Mouse (Mus musculus): ENCODE measurements around the gene Vapb.

Vapb gene

DNA sequence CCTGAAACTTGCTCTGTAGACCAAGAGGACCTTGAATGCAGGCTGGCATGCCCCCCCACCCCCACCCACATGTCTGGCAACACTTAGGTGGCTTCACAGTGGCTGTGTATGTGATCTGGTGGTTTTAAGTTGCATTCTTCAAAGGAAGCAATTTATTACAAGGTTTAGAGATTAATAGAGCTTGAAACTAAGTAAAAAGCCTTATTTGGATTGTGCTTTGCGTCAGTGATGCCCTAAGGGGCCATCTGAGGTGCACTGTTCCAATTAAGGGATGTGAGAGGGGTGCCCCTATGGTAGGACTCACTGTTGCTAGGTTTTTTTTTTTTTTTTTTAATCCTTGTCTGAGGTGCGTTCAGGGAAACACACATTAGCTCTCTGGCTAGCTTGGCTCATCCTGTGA is 2.9 kb upstream of the Vapb start:
- DNase-seq (ENCODE audit: low spot score), result no peak

- no peak for DNase-seq (ENCODE audit: low spot score)
Measured at GRCm38 (mm10) chr2:173738232-173738631, 921 bp downstream of the Vapb start.

DNA sequence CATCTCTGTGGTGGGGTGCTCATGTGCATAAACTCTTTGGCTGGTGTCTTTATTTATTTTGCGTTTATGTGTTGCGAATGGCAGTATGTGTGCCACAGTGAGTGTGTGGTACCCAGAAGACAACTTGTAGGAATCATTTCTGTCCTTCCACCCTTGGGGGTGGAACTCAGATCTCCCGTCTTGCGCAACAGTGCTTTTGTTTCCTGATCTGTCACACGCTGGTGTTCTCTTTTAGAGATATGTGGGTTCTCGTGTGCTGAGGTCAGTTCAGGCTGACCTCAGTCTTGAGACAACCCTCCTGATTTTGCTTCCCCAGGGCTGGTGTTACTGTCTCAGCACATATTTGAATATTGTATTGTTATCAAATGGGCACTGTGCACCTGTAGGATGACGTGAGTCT is 1.8 kb downstream of the Vapb start:
- no peak for DNase-seq (ENCODE audit: low spot score)

DNA sequence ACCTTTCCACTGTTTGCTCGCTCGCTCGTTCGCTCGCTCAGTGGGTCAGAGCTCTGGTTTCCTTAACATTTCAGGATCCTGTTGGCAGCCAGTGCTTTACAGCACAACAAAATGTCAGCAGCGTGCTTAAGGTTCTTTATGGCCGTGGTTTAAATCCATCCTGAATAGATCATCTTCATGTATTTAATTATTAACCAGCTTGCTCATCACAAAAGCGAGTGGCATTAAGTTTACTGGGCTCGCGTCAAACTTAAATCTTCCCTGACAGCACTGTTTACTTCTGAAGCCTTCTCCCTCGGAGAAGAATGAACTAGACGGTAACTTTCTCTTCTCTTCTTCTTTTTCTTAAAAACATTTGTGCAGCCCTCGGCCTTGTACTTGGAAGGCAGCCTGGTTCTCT is 4.8 kb downstream of the Vapb start:
- DNase-seq (ENCODE audit: low spot score), result no peak

- no peak for DNase-seq (ENCODE audit: low spot score)
Measured at GRCm38 (mm10) chr2:173742744-173743143, 5.4 kb downstream of the Vapb start.

- DNase-seq (ENCODE audit: low spot score), result no peak
Measured at GRCm38 (mm10) chr2:173744070-173744815, 6.9 kb downstream of the Vapb start.

GRCm38 (mm10) chr2:173748961-173749659 is 11.8 kb downstream of the Vapb start:
- DNase-seq (ENCODE audit: low spot score), result peak; percentile 49

- no peak for DNase-seq (ENCODE audit: low spot score)
Measured at GRCm38 (mm10) chr2:173755433-173756144, 18.3 kb downstream of the Vapb start.

- DNase-seq (ENCODE audit: low spot score), result no peak
Measured at GRCm38 (mm10) chr2:173757624-173758155, 20.4 kb downstream of the Vapb start.

DNA sequence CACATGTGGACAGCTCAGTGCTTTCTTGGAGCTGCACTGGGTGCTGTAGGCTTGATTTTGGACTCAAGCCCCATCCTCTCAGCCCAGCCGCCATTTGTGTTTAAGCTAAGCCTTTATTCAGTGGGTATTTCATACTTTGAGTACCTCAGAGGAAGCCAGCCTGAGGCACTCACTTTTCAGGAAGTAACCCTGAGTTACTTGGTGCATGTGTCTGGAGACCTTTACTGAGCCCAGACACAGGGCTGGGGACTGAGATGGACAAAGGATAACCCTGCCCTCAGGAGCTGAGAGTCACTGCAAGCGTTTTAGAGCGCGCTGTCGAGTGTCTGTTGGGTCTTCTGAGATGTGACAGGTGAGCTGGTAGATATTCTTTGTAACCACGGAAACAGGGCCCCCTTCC is 23.3 kb downstream of the Vapb start:
- DNase-seq (ENCODE audit: low spot score), result no peak

- no peak for DNase-seq (ENCODE audit: low spot score)
Measured at GRCm38 (mm10) chr2:173764629-173765028, 27.3 kb downstream of the Vapb start.

- no peak for DNase-seq (ENCODE audit: low spot score)
Measured at GRCm38 (mm10) chr2:173767959-173768595, 30.8 kb downstream of the Vapb start.

DNA sequence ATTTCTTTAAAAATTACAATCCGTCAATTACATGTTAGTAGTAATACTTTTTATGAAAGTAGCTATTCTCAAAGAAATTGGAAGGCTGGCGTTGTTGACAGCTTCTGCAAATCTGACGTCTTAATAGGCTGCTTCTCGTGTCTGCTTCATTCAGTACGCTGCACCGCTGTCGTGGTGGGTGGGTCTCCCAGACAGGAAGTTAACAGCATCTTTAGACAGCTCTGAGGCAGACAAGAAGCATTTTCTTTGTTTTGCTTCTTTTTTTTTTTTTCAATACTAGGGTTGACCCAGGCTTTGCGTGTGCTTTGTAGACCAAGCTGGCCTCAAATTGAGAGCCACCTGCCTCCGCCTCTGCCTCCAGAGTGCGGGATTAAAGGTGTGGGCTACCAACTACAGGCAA is 31.9 kb downstream of the Vapb start:
- no peak for DNase-seq (ENCODE audit: low spot score)

- DNase-seq (ENCODE audit: low spot score), result no peak
Measured at GRCm38 (mm10) chr2:173770620-173771019, 33.3 kb downstream of the Vapb start.

- DNase-seq (ENCODE audit: low spot score), result no peak
Measured at GRCm38 (mm10) chr2:173771706-173772105, 34.4 kb downstream of the Vapb start.

GRCm38 (mm10) chr2:173775556-173775955 is 38.2 kb downstream of the Vapb start:
- no peak for DNase-seq (ENCODE audit: low spot score)

- DNase-seq (ENCODE audit: low spot score), result peak; percentile 83
Measured at GRCm38 (mm10) chr2:173776108-173776507, 38.8 kb downstream of the Vapb start.

DNA sequence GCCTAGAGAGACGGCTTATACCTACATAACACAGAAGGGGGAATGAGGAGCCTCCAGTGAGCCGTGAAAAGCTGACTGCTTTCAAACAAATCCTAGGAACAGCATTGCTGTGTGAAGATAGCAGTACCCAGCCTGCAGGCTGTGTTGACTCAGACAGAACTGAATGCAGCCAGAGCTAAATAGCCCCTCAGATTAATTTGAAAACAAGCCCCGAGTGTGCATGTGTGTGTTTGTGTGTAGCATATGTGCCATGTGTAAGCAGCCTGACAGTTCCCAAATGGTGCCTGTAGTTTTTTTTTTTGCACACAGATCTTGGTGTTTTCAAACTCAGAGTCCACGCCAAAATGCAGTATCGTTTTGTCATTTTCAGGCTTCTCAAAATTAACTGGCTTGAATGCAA is 43.6 kb downstream of the Vapb start:
- no peak for DNase-seq (ENCODE audit: low spot score)

GRCm38 (mm10) chr2:173784366-173784765 is 47.1 kb downstream of the Vapb start:
- no peak for DNase-seq (ENCODE audit: low spot score)

- DNase-seq (ENCODE audit: low spot score), result no peak
Measured at GRCm38 (mm10) chr2:173784884-173785283, 47.6 kb downstream of the Vapb start.

- DNase-seq (ENCODE audit: low spot score), result peak; percentile 38
Measured at GRCm38 (mm10) chr2:173789945-173790804, 52.9 kb downstream of the Vapb start.

Measured in yolk sac, embryonic 10.5 days (tissue).